Mouse (Mus musculus): ENCODE measurements at regions not wholly inside any gene's neighbourhood (a gene's known extent, or its start where the extent isn't known, plus 50 kb on each side); places are given as distances from the start of the nearest gene placed in this dataset.

- peak; percentile 81 for DNase-seq (ENCODE audit: low spot score)
These were observed 107.6 kb upstream of the 1700066M21Rik start for GRCm38 (mm10) chr1:57269679-57270354.

- no peak for DNase-seq (ENCODE audit: low spot score)
These were observed 104.8 kb upstream of the 1700066M21Rik start for GRCm38 (mm10) chr1:57272593-57272992.

DNA sequence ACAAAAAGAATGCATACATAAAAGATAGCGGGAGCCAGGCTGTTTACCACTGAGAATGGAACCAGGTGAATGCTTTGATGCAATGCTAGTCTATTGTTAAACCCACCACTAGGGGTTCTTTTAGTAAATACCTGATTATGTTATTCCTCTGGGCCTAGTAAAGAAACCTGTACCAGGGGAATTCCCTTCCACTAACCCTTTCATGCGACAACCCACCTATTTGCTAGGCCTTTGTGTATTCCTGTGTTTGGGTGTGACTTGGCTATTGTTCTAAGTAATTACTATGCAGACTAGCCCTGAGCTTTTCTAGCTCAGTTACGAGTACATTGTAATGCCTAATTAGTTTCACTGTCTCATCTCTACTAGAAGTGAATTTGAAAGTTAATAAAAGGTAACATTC is 95.9 kb upstream of the 1700066M21Rik start:
- DNase-seq (ENCODE audit: low spot score) = no peak

GRCm38 (mm10) chr1:57296186-57296585 is 81.2 kb upstream of the 1700066M21Rik start:
- no peak for DNase-seq (ENCODE audit: low spot score)

DNA sequence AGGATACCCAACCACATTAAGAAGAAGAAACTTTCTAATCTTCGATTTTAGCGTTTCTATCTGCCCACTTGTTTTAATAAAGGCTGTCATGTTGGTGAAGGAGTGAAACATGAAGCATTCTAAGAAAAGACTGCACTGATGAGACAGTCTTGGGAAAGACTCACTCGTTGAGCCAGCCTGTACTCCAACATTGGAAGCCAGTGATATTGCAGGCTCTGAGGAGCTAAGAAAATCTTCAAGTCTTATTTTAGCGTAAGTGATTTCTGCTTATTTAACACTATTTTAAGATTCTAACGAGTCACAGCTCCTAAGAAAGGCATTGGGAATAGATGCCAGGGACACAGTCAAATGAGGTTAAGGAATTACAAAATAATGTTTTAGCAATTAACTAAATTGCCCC is 78.9 kb upstream of the 1700066M21Rik start:
- DNase-seq (ENCODE audit: low spot score) = no peak

- DNase-seq (ENCODE audit: low spot score) = no peak
These were observed 76.0 kb upstream of the 1700066M21Rik start for GRCm38 (mm10) chr1:57301260-57301979.

DNA sequence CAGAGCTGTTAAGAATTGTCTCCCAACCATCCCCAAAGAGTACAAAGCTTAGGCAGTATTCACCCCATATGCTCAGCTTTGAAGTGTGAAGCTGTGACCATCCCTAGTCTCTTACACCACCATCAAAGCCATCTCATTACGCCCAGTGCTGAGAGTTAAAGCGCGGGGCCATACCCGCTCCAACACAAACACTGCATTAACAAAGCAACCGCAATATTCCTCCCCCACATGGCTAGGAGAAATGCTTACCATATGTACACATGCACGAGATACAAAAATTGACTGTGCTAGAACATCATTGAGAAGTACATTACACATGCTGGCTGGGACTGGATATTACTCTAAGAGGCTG is 75.5 kb upstream of the 1700066M21Rik start:
- no peak for DNase-seq (ENCODE audit: low spot score)

DNA sequence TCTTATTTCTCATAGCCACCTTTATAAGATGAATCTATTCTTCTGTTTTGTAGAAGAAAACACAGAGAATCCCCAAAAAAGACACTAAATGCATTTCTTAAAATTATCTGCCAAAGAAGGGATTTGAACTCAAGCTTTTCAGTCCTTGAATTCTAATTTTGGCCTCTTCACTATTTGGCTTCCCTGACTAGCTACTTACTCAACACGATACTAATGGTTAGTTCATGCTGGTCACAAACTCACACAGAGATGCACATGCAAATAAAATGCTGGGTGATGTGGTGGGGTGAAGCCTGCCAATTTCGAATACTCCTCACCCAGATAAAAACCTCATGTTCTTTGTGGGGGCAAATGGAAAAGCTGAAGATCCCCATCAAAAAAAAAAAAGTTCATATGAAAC is 72.7 kb upstream of the 1700066M21Rik start:
- no peak for DNase-seq (ENCODE audit: low spot score)

- no peak for DNase-seq (ENCODE audit: low spot score)
These were observed 54.9 kb upstream of the 1700066M21Rik start for GRCm38 (mm10) chr1:57322535-57322934.

- no peak for DNase-seq (ENCODE audit: low spot score)
These were observed 54.3 kb upstream of the 1700066M21Rik start for GRCm38 (mm10) chr1:57323118-57323517.

DNA sequence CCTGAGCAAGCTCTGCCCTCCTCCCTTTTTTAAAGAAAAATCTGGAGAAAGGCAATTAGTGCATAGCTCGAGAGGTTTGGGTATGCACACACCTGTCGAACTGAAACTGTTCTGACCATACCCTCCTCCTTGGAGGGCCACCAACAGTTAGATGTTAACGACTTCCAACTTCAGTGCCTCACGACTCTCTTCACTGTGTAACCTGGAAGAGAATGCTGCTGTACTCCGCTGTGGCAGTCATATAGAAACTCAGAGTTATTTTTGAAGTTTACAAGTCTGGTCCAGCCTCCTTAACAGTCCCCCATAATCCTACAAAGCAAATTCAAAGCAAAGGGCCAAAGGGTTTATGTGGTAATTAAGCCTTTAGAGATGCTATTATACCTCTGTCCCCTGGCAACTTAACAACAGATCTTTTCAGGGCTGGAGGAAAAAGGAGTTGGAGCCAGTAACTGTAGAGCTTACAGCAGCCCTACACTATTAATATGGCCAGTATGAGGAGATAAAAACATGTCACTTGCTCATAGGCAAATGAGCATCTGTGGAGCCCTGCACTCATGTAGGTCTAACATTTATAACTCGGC is 51.7 kb upstream of the 1700066M21Rik start:
- DNase-seq (ENCODE audit: low spot score) = no peak

All from embryo, embryonic 10 days (tissue).